Mouse (Mus musculus): ENCODE measurements around the gene Best1. TPM values are rescaled to one million over a fixed set of nuclear protein-coding genes. Genes with fewer than 3 reads are reported as not detected.

The Best1 gene
- polyA plus RNA-seq, 1 experiment from 2014 or later = 0.36 TPM

DNA sequence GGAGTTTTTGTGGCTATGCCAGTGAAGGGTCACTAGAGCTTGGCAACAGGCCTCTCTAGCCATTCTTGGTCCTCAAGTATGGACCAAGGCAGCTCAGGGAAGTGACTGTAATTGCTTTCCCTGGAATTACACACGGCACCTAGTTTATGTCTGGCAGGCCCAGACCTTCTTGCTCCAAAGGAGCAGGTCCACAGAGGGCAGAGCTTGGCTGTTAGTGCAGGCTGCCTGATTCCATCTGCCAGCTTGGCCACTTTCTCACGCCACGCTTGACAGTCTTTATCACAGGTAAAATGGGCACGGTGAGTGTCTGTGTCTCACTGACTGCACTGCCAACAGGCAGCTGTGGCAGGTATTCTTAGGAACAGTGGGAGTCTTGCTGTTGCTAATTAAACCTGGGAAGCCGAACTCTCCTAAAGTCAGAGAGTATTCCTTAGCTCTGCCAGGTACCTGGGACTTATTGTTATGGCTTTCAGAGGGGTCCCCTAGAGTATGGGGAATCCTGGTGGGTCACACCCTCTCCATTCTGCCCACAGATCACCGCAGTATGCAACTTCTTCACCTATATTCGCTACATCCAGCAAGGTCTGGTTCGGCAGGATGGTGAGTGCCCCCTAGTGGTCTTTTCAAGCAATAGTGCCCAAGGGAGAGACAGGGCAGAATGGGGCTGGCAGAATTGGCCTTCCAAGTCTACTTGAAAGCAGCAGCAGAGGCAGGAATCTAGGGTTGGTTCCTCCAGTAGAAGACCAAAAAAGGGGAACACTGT lies 32.0 kb upstream of the Best1 start:
- H3K9me3 ChIP-seq (ENCODE audit: control insufficient read depth, low read length) = no peaks in the 10 kb centered on the region
- 40% methylated on average over 8 of the region's 8 CpGs for WGBS

DNA sequence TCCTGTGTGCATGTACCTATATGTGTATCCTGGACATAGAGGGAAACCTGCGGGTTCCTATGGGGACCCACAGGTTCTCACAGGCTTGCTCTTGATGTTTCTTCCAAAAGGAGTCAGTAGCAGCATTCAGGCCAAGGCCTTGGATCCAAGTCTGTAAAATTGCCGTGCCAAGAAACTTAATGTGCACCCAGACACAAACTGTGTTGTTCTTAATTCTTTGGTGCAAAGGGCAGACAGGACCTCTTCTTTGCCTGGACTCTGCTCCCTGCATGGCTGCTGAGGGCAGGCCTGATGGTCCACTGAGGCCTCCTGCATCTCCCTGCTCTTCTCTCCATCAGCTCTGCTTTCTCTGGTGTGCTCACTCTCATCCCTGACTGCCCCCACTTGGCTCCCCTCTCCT lies 28.3 kb upstream of the Best1 start:
- TF ChIP-seq CTCF (IDR thresholded peaks at IDR 0.05; ENCODE audit: low read depth) (no peak), EP300 (optimal IDR thresholded peaks at IDR 0.05) (no peak)
- no peak overlapping the region for H3K4me3 ChIP-seq (ENCODE audit: low read depth, low read length)
- peaks cover 2% of the 10 kb centered on the region; the same call in 1 of the 2 replicates for H3K4me1 ChIP-seq (replicated peaks; ENCODE audit: control insufficient read depth, insufficient read depth)
- 86% methylated on average over 2 of the region's 2 CpGs for WGBS
- no peak overlapping the region for H3K9ac ChIP-seq (ENCODE audit: low read length)
- no peaks in the 10 kb centered on the region; the same call in none of the 2 replicates for H3K36me3 ChIP-seq (ENCODE audit: control insufficient read depth, insufficient read depth, low read length)
- no peaks in the 10 kb centered on the region for H3K9me3 ChIP-seq (ENCODE audit: control insufficient read depth, low read length)
- DNase-seq (ENCODE audit: low spot score) = no peak
- H3K4me2 ChIP-seq (replicated peaks; ENCODE audit: low read depth) = no peak overlapping the region
- H3K27ac ChIP-seq (replicated peaks) = no peak overlapping the region
- no peaks in the 10 kb centered on the region for H3K27me3 ChIP-seq (ENCODE audit: control insufficient read depth, insufficient read depth, low read length)
- no peak for ATAC-seq (ENCODE audit: low FRiP score, low TSS enrichment)

More for the DNA sequence above, 32.0 kb upstream of the Best1 start:
- TF ChIP-seq CTCF (IDR thresholded peaks at IDR 0.05; ENCODE audit: low read depth) = peak; percentile 94
- TF ChIP-seq EP300 (optimal IDR thresholded peaks at IDR 0.05) = no peak
- no peak overlapping the region for H3K27ac ChIP-seq (replicated peaks)
- no peak overlapping the region for H3K9ac ChIP-seq (ENCODE audit: low read length)
- no peaks in the 10 kb centered on the region for H3K4me1 ChIP-seq (replicated peaks; ENCODE audit: control insufficient read depth, insufficient read depth)
- DNase-seq (ENCODE audit: low spot score) (peak; percentile 53), ATAC-seq (ENCODE audit: low FRiP score, low TSS enrichment) (peak; percentile 46)
- no peak overlapping the region for H3K4me3 ChIP-seq (ENCODE audit: low read depth, low read length)
- no peak overlapping the region for H3K4me2 ChIP-seq (replicated peaks; ENCODE audit: low read depth)
- no peaks in the 10 kb centered on the region; the same call in 1 of the 2 replicates for H3K36me3 ChIP-seq (ENCODE audit: control insufficient read depth, insufficient read depth, low read length)
- no peaks in the 10 kb centered on the region for H3K27me3 ChIP-seq (ENCODE audit: control insufficient read depth, insufficient read depth, low read length)

DNA sequence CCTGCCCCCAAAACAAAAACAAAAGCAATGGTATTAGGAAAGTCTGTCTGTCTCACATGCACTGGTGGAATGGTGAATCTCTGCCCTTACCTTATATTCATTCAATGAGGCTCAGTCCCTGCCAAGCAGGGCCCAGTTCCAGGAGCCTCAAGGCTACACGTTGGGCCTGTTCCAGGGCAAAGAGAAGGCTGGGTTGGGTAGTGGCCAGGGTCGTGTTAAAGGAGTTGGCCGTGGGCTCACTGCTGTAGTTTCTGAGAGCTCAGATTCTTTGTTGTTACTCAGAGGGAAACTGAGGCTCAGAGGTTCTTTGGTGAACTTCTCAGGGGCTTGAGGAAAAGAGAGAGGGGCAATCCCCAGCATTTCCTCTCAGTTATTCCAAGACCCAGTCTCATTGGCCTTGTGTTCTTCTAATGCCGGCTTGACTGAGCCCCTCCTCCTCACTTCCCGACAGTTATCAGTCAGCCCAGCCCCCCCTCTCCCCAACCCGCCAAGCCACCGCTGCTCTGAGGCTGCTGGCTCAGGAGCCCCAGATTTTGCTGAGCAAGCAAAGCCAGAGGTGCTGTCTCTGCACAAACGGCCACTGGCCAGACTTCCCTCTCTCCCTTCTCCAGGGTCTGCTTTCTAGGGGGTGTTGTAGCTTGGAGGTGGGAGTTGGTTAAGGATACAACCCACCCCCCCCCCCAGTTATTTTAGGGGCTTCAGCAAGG lies 23.9 kb upstream of the Best1 start:
- Histone ChIP-seq H3K4me1 (replicated peaks; ENCODE audit: control insufficient read depth, insufficient read depth) (peaks cover 6% of the 10 kb centered on the region; the same call in 1 of the 2 replicates), H3K27me3 (ENCODE audit: control insufficient read depth, insufficient read depth, low read length) (no peaks in the 10 kb centered on the region), H3K9me3 (ENCODE audit: control insufficient read depth, low read length) (no peaks in the 10 kb centered on the region), H3K4me2 (replicated peaks; ENCODE audit: low read depth) (no peak overlapping the region), H3K9ac (ENCODE audit: low read length) (no peak overlapping the region), H3K27ac (replicated peaks) (0 out of 2 replicates have a peak overlapping the region, but pooled peaks have one; percentile 45), H3K36me3 (ENCODE audit: control insufficient read depth, insufficient read depth, low read length) (no peaks in the 10 kb centered on the region; the same call in 1 of the 2 replicates), H3K4me3 (ENCODE audit: low read depth, low read length) (no peak overlapping the region)
- WGBS = 11% methylated on average over 8 of the region's 8 CpGs
- TF ChIP-seq EP300 (optimal IDR thresholded peaks at IDR 0.05) (no peak), CTCF (IDR thresholded peaks at IDR 0.05; ENCODE audit: low read depth) (no peak)
- ATAC-seq (ENCODE audit: low FRiP score, low TSS enrichment) = no peak
- DNase-seq (ENCODE audit: low spot score) = no peak

DNA sequence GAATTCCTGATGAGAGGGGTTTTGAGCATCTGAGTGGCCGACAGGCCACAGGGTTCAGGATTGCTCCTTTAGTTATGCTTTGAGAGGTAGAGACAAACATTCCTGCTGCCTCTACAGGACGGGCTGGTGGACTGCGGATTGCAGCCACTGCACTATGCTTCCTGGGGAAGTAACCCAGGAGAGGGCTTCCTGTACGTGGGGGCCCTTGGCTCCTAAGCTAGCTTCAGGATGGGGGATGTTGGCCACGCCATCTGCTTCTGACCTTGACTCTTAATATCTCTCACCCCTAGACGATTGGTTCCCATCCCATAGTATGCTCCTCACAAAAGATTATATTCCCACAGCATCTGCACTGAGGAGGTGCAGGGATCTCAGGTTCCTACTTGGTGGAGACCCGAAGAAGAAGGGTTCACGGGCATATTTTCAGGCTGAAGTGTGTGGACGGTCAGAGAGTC lies 21.9 kb upstream of the Best1 start:
- no peak overlapping the region for H3K9ac ChIP-seq (ENCODE audit: low read length)
- DNase-seq (ENCODE audit: low spot score) = no peak
- H3K27ac ChIP-seq (replicated peaks) = peak overlapping the region; percentile 45; the same call in 1 of the 2 replicates
- WGBS = 64% methylated on average over 9 of the region's 9 CpGs
- no peak overlapping the region for H3K4me3 ChIP-seq (ENCODE audit: low read depth, low read length)
- H3K9me3 ChIP-seq (ENCODE audit: control insufficient read depth, low read length) = no peaks in the 10 kb centered on the region
- no peak overlapping the region for H3K4me2 ChIP-seq (replicated peaks; ENCODE audit: low read depth)
- no peak for ATAC-seq (ENCODE audit: low FRiP score, low TSS enrichment)
- no peaks in the 10 kb centered on the region; the same call in 1 of the 2 replicates for H3K36me3 ChIP-seq (ENCODE audit: control insufficient read depth, insufficient read depth, low read length)
- H3K27me3 ChIP-seq (ENCODE audit: control insufficient read depth, insufficient read depth, low read length) = no peaks in the 10 kb centered on the region
- H3K4me1 ChIP-seq (replicated peaks; ENCODE audit: control insufficient read depth, insufficient read depth) = peaks cover 10% of the 10 kb centered on the region
- TF ChIP-seq EP300 (optimal IDR thresholded peaks at IDR 0.05) = no peak
- no peak for TF ChIP-seq CTCF (IDR thresholded peaks at IDR 0.05; ENCODE audit: low read depth)

DNA sequence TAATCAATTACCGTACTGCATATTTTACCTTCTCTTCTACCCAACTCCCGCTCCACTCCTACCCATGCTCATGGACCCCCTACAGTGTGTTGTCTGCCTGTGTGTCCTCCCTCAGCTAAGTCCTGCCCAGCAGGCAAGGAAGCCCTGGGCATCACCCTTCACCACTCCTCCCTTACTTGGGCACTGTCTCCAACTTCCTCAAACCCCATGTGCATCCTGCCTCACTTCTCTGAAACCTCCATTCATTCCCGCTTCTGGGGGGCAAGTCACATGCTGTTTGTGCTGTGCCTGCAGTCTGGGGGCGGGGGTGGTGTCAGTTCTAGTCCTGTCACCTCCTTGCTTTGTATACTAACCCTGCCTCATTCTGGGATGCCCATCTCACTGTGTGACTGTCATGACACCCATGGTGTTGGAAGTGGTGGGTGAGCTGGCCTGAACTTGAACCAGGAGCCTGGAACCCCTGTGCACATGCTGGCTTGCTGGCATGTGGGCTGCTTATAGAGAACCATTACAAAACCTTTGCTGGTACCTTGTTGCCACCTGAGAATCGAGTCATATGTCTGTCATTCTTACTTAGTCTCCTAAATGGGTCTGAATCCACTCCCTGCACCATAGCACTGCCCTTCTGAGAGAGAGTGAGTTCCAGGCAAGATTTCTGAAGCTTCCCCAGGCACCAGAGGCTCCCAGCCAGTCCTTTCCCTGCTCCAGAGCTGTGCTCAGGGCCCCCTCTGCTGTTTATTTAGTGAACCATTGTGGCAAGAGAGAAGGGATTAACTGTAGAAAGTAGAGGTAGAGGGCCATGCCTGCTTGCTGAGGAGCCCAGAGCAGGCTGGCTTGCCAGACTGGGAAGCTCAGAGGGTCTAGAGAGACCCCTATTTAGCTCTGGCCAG lies 21.2 kb upstream of the Best1 start:
- peak overlapping the region; percentile 45 for H3K27ac ChIP-seq (replicated peaks)
- no peaks in the 10 kb centered on the region for H3K27me3 ChIP-seq (ENCODE audit: control insufficient read depth, insufficient read depth, low read length)
- no peak overlapping the region for H3K4me3 ChIP-seq (ENCODE audit: low read depth, low read length)
- peaks cover 10% of the 10 kb centered on the region for H3K4me1 ChIP-seq (replicated peaks; ENCODE audit: control insufficient read depth, insufficient read depth)
- no peaks in the 10 kb centered on the region for H3K9me3 ChIP-seq (ENCODE audit: control insufficient read depth, low read length)
- ATAC-seq (ENCODE audit: low FRiP score, low TSS enrichment) = no peak; the same call in 1 of the 2 replicates
- no peak for TF ChIP-seq EP300 (optimal IDR thresholded peaks at IDR 0.05)
- peak; percentile 77 for TF ChIP-seq CTCF (IDR thresholded peaks at IDR 0.05; ENCODE audit: low read depth)
- DNase-seq (ENCODE audit: low spot score) = peak; percentile 49
- H3K36me3 ChIP-seq (ENCODE audit: control insufficient read depth, insufficient read depth, low read length) = no peaks in the 10 kb centered on the region; the same call in 1 of the 2 replicates
- H3K9ac ChIP-seq (ENCODE audit: low read length) = no peak overlapping the region
- H3K4me2 ChIP-seq (replicated peaks; ENCODE audit: low read depth) = no peak overlapping the region
- 77% methylated on average over 5 of the region's 5 CpGs for WGBS
